Mouse (Mus musculus): ENCODE results near the gene Mpped2. TPM values are rescaled to one million over a fixed set of nuclear protein-coding genes. Genes with fewer than 3 reads are reported as not detected.

The Mpped2 gene
- polyA plus RNA-seq, 1 experiment from 2014 or later = 83.9 TPM

- no peak for ATAC-seq (ENCODE audit: insufficient read depth, low FRiP score, low TSS enrichment)
- no peak for DNase-seq (ENCODE audit: low spot score)
- Histone ChIP-seq H3K4me1 (ENCODE audit: control insufficient read depth, insufficient read depth, low read length) (0 out of 2 replicates have a peak, but pooled peaks cover 10% of the 10 kb centered on the region), H3K9me3 (ENCODE audit: control insufficient read depth, low read length) (no peaks in the 10 kb centered on the region), H3K4me3 (ENCODE audit: low read depth, low read length) (no peak overlapping the region), H3K27me3 (ENCODE audit: control insufficient read depth, insufficient read depth, low read length) (no peaks in the 10 kb centered on the region), H3K9ac (ENCODE audit: low read length) (no peak overlapping the region), H3K27ac (ENCODE audit: low read depth, low read length) (no peak overlapping the region), H3K4me2 (ENCODE audit: low read depth) (no peak overlapping the region), H3K36me3 (ENCODE audit: control insufficient read depth, insufficient read depth, low read length) (no peaks in the 10 kb centered on the region)
- 38% methylated on average over 4 of the region's 4 CpGs for WGBS
Measured at GRCm38 (mm10) chr2:106788573-106788972, 95.5 kb downstream of the Mpped2 start.

- Histone ChIP-seq H3K9ac (ENCODE audit: low read length) (no peak overlapping the region), H3K4me3 (ENCODE audit: low read depth, low read length) (no peak overlapping the region), H3K4me1 (ENCODE audit: control insufficient read depth, insufficient read depth, low read length) (0 out of 2 replicates have a peak, but pooled peaks cover 10% of the 10 kb centered on the region), H3K9me3 (ENCODE audit: control insufficient read depth, low read length) (no peaks in the 10 kb centered on the region), H3K27me3 (ENCODE audit: control insufficient read depth, insufficient read depth, low read length) (no peaks in the 10 kb centered on the region), H3K36me3 (ENCODE audit: control insufficient read depth, insufficient read depth, low read length) (no peaks in the 10 kb centered on the region), H3K4me2 (ENCODE audit: low read depth) (no peak overlapping the region), H3K27ac (ENCODE audit: low read depth, low read length) (no peak overlapping the region)
- 54% methylated on average over 5 of the region's 5 CpGs for WGBS
- ATAC-seq (ENCODE audit: insufficient read depth, low FRiP score, low TSS enrichment) = no peak
- DNase-seq (ENCODE audit: low spot score) = peak; percentile 35
Measured at GRCm38 (mm10) chr2:106789694-106790328, 96.7 kb downstream of the Mpped2 start.

GRCm38 (mm10) chr2:106790329-106790701, 97.2 kb downstream of the Mpped2 start:
- H3K9ac ChIP-seq (ENCODE audit: low read length) = no peak overlapping the region
- 0 out of 2 replicates have a peak, but pooled peaks cover 10% of the 10 kb centered on the region for H3K4me1 ChIP-seq (ENCODE audit: control insufficient read depth, insufficient read depth, low read length)
- no peak overlapping the region for H3K4me2 ChIP-seq (ENCODE audit: low read depth)
- H3K9me3 ChIP-seq (ENCODE audit: control insufficient read depth, low read length) = no peaks in the 10 kb centered on the region
- H3K36me3 ChIP-seq (ENCODE audit: control insufficient read depth, insufficient read depth, low read length) = no peaks in the 10 kb centered on the region
- ATAC-seq (ENCODE audit: insufficient read depth, low FRiP score, low TSS enrichment) (no peak), DNase-seq (ENCODE audit: low spot score) (no peak)
- WGBS = 68% methylated on average over 3 of the region's 3 CpGs
- no peak overlapping the region for H3K4me3 ChIP-seq (ENCODE audit: low read depth, low read length)
- no peak overlapping the region for H3K27ac ChIP-seq (ENCODE audit: low read depth, low read length)
- H3K27me3 ChIP-seq (ENCODE audit: control insufficient read depth, insufficient read depth, low read length) = no peaks in the 10 kb centered on the region

GRCm38 (mm10) chr2:106796246-106796645, 103.2 kb downstream of the Mpped2 start:
- no peak overlapping the region for H3K4me2 ChIP-seq (ENCODE audit: low read depth)

GRCm38 (mm10) chr2:106797855-106798254, 104.8 kb downstream of the Mpped2 start:
- WGBS = 36% methylated on average over 3 of the region's 3 CpGs
- Histone ChIP-seq H3K4me3 (ENCODE audit: low read depth, low read length) (no peak overlapping the region), H3K4me2 (ENCODE audit: low read depth) (no peak overlapping the region), H3K9ac (ENCODE audit: low read length) (no peak overlapping the region), H3K27ac (ENCODE audit: low read depth, low read length) (no peak overlapping the region), H3K4me1 (ENCODE audit: control insufficient read depth, insufficient read depth, low read length) (peaks cover 22% of the 10 kb centered on the region), H3K27me3 (ENCODE audit: control insufficient read depth, insufficient read depth, low read length) (no peaks in the 10 kb centered on the region), H3K9me3 (ENCODE audit: control insufficient read depth, low read length) (no peaks in the 10 kb centered on the region), H3K36me3 (ENCODE audit: control insufficient read depth, insufficient read depth, low read length) (no peaks in the 10 kb centered on the region)
- peak; percentile 24 for DNase-seq (ENCODE audit: low spot score)
- ATAC-seq (ENCODE audit: insufficient read depth, low FRiP score, low TSS enrichment) = peak; percentile 72

More at GRCm38 (mm10) chr2:106796246-106796645, 103.2 kb downstream of the Mpped2 start:
- no peak overlapping the region for H3K4me3 ChIP-seq (ENCODE audit: low read depth, low read length)
- 2% methylated on average over 7 of the region's 7 CpGs for WGBS
- no peak overlapping the region for H3K9ac ChIP-seq (ENCODE audit: low read length)
- no peaks in the 10 kb centered on the region for H3K9me3 ChIP-seq (ENCODE audit: control insufficient read depth, low read length)
- H3K27me3 ChIP-seq (ENCODE audit: control insufficient read depth, insufficient read depth, low read length) = no peaks in the 10 kb centered on the region
- DNase-seq (ENCODE audit: low spot score) = peak; percentile 54
- no peaks in the 10 kb centered on the region for H3K36me3 ChIP-seq (ENCODE audit: control insufficient read depth, insufficient read depth, low read length)
- H3K27ac ChIP-seq (ENCODE audit: low read depth, low read length) = no peak overlapping the region
- H3K4me1 ChIP-seq (ENCODE audit: control insufficient read depth, insufficient read depth, low read length) = peaks cover 22% of the 10 kb centered on the region
- ATAC-seq (ENCODE audit: insufficient read depth, low FRiP score, low TSS enrichment) = peak; percentile 16; the same call in 1 of the 2 replicates

GRCm38 (mm10) chr2:106798824-106799223, 105.8 kb downstream of the Mpped2 start:
- H3K4me1 ChIP-seq (ENCODE audit: control insufficient read depth, insufficient read depth, low read length) = peaks cover 22% of the 10 kb centered on the region
- ATAC-seq (ENCODE audit: insufficient read depth, low FRiP score, low TSS enrichment) = no peak
- 56% methylated on average over 4 of the region's 4 CpGs for WGBS

GRCm38 (mm10) chr2:106815898-106816297, 122.8 kb downstream of the Mpped2 start:
- no peaks in the 10 kb centered on the region for H3K36me3 ChIP-seq (ENCODE audit: control insufficient read depth, insufficient read depth, low read length)
- ATAC-seq (ENCODE audit: insufficient read depth, low FRiP score, low TSS enrichment) (no peak), DNase-seq (ENCODE audit: low spot score) (no peak)
- H3K27ac ChIP-seq (ENCODE audit: low read depth, low read length) = no peak overlapping the region
- H3K9me3 ChIP-seq (ENCODE audit: control insufficient read depth, low read length) = no peaks in the 10 kb centered on the region
- no peaks in the 10 kb centered on the region for H3K4me1 ChIP-seq (ENCODE audit: control insufficient read depth, insufficient read depth, low read length)
- H3K4me2 ChIP-seq (ENCODE audit: low read depth) = no peak overlapping the region
- no peaks in the 10 kb centered on the region for H3K27me3 ChIP-seq (ENCODE audit: control insufficient read depth, insufficient read depth, low read length)
- H3K4me3 ChIP-seq (ENCODE audit: low read depth, low read length) = no peak overlapping the region
- no peak overlapping the region for H3K9ac ChIP-seq (ENCODE audit: low read length)
- 93% methylated on average over 3 of the region's 3 CpGs for WGBS

More at GRCm38 (mm10) chr2:106798824-106799223, 105.8 kb downstream of the Mpped2 start:
- no peak overlapping the region for H3K4me3 ChIP-seq (ENCODE audit: low read depth, low read length)
- H3K27ac ChIP-seq (ENCODE audit: low read depth, low read length) = no peak overlapping the region
- H3K36me3 ChIP-seq (ENCODE audit: control insufficient read depth, insufficient read depth, low read length) = no peaks in the 10 kb centered on the region
- no peak overlapping the region for H3K9ac ChIP-seq (ENCODE audit: low read length)
- H3K27me3 ChIP-seq (ENCODE audit: control insufficient read depth, insufficient read depth, low read length) = no peaks in the 10 kb centered on the region
- DNase-seq (ENCODE audit: low spot score) = no peak
- no peaks in the 10 kb centered on the region for H3K9me3 ChIP-seq (ENCODE audit: control insufficient read depth, low read length)
- H3K4me2 ChIP-seq (ENCODE audit: low read depth) = no peak overlapping the region

GRCm38 (mm10) chr2:106821292-106821691, 128.2 kb downstream of the Mpped2 start:
- no peak overlapping the region for H3K9ac ChIP-seq (ENCODE audit: low read length)
- no peaks in the 10 kb centered on the region for H3K27me3 ChIP-seq (ENCODE audit: control insufficient read depth, insufficient read depth, low read length)
- no peak for DNase-seq (ENCODE audit: low spot score)
- no peak overlapping the region for H3K27ac ChIP-seq (ENCODE audit: low read depth, low read length)
- no peaks in the 10 kb centered on the region for H3K36me3 ChIP-seq (ENCODE audit: control insufficient read depth, insufficient read depth, low read length)
- no peak overlapping the region for H3K4me3 ChIP-seq (ENCODE audit: low read depth, low read length)
- ATAC-seq (ENCODE audit: insufficient read depth, low FRiP score, low TSS enrichment) = no peak
- no peak overlapping the region for H3K4me2 ChIP-seq (ENCODE audit: low read depth)
- peaks cover 16% of the 10 kb centered on the region for H3K4me1 ChIP-seq (ENCODE audit: control insufficient read depth, insufficient read depth, low read length)
- WGBS = 55% methylated on average over 8 of the region's 8 CpGs
- H3K9me3 ChIP-seq (ENCODE audit: control insufficient read depth, low read length) = no peaks in the 10 kb centered on the region

GRCm38 (mm10) chr2:106821883-106822282, 128.8 kb downstream of the Mpped2 start:
- ATAC-seq (ENCODE audit: insufficient read depth, low FRiP score, low TSS enrichment) (peak; percentile 5), DNase-seq (ENCODE audit: low spot score) (no peak)
- 0 out of 2 replicates have a peak overlapping the region, but pooled peaks have one; percentile 4 for H3K4me2 ChIP-seq (ENCODE audit: low read depth)
- peak overlapping the region; percentile 67; the same call in 1 of the 2 replicates for H3K27ac ChIP-seq (ENCODE audit: low read depth, low read length)
- peaks cover 16% of the 10 kb centered on the region for H3K4me1 ChIP-seq (ENCODE audit: control insufficient read depth, insufficient read depth, low read length)
- no peaks in the 10 kb centered on the region for H3K27me3 ChIP-seq (ENCODE audit: control insufficient read depth, insufficient read depth, low read length)
- WGBS = 29% methylated on average over 6 of the region's 6 CpGs
- H3K9me3 ChIP-seq (ENCODE audit: control insufficient read depth, low read length) = no peaks in the 10 kb centered on the region
- H3K36me3 ChIP-seq (ENCODE audit: control insufficient read depth, insufficient read depth, low read length) = no peaks in the 10 kb centered on the region
- no peak overlapping the region for H3K4me3 ChIP-seq (ENCODE audit: low read depth, low read length)
- no peak overlapping the region for H3K9ac ChIP-seq (ENCODE audit: low read length)

Data from neural tube, embryonic 11.5 days (tissue).